Mouse (Mus musculus) R1 (cell line): ENCODE data around the gene Sgms2.
A peak's percentile ranks its signal among the peaks of the same experiment; 100 is the strongest.

ENCODE experiments used
- DNase-seq: peaks from one replicate; pipeline ENCODE4 v3.0.0-alpha.2; 2018; ENCODE audit warnings: low read depth, low spot score

Sgms2 gene

DNA sequence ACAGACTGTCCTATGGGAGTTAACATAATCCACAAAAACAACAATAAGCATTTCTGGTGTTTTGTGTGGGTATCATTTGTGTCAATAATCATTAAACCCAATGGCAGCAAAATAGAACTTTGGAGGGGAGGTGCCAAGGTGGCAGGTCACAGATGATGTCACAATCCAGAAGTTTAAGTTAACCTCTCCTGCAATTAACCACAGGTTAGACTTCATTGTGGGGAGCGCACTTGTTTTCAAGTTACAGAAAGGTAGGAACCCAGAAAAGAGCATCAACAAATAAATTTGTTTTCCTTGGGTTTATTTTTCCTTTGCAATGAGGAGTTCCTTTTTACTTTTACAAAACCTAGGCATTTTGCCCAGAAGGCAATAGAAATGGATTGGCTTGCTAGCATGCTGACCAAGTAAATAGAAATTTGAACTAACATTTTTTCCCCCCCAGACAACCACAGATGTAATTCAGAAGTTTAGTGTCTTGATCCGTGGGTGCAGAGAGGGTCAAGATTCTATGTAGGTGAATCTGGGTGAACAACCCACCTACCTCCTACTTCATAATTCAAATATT lies at the start of gene Sgms2:
Gene Sgms2, minus strand, starts transcription at position 51 of the 565 bp plus-strand sequence.
- DNase-seq: no peak

DNA sequence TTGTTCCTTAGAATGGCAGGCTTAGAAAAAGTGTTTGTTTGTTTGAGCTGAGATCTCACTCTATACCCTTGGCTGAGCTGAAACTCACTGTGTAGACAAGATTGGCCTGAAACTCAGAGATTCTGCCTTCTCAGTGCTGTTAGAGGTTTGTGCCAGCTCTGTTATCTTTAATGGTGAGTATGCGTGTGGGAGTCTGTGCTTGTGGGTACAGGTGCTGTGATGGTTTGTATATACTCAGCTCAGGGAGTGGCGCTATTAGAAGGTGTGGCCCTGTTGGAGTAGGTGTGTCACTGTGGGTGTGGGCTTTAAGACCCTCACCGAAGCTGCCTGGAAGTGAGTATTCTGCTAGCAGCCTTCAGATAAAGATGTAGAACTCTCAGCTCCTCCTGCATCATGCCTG lies 34.0 kb upstream of the Sgms2 start:
- DNase-seq: no peak

DNA sequence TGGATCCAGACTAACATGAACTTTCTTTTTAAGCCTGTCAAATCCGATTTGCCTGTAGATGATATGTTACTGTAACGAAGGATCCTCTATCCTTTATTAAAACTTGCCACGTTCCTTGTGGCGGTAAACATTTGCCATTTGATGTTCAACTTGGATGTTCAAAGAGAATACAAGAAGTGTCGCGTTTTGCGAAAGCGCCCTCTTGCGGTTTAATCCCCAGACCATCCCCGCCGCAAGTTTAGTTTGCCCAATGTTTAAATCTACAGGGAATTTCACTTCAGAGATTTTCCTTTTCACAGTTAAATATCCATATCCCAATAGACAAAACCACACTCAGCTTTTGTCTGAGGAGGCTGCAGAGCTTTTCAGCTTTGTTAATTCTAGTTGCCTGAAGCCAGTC lies 33.6 kb upstream of the Sgms2 start:
- DNase-seq: peak; percentile 49

DNA sequence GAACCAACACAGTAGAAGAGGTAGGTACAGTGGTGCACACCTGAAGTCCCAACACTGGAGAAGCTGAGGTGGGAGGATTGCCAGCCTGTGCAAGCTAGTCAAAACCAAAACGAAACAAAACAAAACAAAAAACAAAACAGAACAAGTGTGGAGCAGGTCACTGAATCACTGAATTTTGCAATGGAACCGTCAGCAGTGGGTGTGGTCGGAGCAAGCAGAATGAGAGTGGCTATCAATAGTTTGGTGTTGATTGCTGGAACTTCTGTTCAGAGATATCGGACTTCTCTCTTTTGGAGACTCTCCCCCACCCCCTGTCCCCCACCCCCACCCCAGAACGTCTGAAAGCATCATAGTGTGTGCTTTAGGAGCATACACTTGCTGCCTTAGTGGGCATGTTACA lies 33.0 kb upstream of the Sgms2 start:
- no peak for DNase-seq

DNA sequence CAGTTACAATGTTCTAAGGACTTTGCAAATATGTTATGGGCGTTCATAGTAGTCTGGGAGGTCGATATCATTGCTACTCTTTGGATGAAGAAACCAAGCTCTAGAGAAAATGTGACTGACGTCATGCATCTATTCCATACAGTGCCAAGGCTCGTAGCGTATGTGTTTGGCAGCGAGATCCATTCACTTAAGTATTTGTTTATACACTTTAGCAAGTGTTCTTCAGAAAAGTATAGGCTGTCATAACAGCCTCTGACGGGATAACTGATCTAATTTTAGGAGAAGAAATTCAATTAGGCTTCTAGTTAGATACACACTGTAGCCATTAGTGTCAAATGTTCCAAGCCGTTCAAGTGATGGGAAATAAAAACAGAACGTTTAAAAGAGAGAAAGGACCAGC lies 32.5 kb upstream of the Sgms2 start:
- DNase-seq: no peak

DNA sequence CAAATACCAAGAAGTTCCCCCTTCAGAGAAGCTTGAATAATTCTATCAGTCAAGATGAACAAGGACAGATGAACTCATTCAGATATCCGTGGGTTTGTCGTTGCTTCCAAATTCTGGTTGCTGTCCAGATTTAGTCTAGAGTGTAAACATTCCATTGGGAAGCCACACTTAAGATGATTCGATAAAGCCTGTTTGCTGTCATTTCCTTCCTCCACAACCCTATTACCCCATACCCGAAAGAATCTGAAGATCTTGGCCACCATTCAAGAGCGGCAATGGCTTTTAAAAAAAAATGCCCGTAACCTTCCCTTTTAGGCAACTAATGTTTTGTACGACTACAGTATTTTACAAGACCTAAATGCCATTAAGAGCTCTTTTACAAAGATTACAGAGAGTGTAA lies 31.0 kb upstream of the Sgms2 start:
- no peak for DNase-seq

DNA sequence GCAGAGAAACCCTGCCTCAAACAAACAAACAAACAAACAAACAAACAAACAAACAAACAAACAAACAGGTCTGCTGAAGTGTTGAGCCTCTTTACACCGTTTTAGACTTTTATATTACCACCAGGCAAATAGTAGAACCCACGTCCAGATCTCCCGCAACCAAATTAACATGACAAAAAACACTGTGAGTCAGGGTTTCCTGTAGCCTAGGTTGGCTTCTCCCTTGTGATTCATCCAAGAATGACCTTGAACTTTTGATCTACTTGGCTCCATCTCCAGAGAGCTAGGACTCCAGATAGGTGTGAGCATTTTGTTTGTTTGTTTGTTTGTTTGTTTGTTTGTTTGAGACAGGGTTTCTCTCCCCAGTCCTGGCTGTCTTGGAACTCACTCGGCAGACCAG lies 30.0 kb upstream of the Sgms2 start:
- peak; percentile 91 for DNase-seq

DNA sequence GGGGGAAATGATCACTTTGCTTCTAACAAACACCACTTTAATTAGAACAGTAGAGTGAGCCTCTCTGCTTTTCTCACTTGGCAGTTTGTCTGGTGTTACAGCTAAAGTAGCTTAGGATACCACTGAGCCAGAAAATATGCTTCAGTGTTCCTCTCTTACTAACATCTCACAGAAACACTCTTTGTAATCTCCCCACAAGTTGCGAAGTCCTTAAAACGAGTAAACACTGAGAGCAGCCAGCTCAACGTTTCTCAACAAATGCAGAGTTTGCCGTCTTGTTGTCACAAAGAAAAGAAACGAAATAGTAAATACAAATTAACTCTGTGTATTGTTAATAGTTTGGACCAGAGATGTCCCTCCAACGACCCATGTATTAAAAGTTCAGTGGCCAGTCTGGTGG lies 26.5 kb upstream of the Sgms2 start:
- DNase-seq: no peak

DNA sequence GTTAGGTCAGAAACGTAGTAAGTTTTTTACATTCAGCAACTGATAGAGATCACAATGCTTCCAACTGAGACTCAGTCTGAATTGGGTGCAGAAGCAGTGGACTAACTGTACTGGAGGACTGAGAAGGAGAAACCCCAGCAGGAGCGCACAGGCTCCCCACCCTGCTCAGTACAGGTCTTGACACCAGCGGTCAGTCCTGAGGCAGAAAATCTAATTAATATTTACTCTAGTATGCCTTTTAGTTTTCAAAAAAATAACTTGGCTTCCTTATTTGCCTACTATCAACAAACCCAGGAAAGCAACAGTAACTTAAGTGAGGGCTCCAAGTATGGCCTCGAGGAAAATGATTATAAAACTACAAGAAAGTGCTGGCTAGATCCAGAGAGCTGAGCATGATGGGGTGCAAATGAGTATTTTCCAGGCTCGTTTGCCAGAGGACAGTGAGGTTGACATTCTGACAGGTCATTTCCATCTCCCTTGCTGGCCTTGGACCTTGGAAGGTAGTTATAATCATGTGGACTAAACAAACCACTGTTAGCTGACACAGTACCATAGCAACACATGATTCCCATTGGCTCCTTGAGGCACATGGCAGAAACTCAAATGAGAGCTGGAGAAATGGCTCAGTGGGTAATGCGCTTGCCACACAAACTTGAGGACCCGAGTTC lies 25.3 kb upstream of the Sgms2 start:
- DNase-seq: no peak

DNA sequence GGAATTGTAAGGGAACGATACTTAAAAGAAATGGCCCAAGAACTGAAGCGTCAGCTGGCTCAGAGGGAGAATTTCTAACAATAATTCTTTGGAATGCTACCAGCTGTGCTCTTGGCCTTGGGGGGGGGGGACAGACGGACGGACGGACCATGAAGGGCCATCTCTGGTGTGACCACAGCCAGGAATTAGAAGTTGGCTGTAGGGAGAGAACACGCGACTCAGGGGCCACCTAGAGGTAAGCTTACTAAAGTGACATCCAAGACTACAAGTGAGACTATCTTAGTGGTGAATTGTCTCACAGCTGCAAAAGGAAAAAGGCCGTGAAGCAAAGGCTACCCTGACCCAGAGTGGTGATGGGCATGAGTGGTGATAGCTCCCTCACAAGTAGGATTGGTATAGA lies 20.4 kb upstream of the Sgms2 start:
- DNase-seq: no peak

DNA sequence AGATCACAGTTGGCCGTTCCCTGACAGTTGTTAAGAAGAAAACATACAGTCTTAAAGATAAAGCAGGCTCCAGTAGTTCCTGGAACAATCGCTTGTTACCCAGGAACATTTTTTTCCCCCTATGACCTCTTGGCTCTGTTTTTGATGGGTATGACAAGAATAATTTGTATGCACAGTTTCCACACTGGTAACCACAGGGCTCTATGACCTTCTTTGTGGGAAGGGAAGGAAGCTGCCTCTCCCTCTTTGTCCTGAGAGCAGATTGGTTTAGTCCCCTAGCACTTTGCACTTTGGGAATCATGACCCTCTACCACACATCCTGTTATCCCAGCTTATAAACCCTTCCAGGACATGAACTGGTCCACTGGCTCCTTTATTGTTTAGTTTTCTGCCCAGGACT lies 16.8 kb upstream of the Sgms2 start:
- DNase-seq: no peak

DNA sequence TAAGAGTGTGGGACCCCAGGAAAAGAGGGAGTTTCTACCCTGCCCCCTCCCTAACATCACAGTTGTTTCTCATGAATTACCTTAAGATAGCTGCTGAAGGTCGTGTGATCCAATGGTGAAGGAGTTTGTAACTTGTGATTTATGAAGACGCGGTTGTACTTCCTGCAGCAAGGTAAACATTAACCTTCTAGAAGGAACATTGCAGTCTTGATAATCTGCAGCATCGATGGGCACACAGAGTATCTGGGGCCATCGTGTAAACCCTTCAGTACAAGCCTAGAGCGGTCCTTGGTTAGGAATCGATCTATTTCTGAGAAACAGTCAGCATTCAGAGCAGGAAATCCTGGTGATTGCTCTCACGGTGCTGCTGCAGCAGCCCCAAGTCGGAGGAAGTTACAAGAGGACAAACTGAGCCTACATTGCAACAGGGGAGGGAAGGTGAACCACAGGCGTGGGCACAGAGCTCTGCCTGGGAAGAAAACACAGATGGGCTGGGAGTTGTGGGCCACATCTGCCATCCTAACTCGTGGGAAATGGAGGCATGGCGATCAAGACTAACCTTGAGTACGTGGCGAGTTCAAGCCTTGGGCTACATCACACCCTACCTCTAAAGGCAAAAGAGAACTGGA lies 13.5 kb upstream of the Sgms2 start:
- no peak for DNase-seq

DNA sequence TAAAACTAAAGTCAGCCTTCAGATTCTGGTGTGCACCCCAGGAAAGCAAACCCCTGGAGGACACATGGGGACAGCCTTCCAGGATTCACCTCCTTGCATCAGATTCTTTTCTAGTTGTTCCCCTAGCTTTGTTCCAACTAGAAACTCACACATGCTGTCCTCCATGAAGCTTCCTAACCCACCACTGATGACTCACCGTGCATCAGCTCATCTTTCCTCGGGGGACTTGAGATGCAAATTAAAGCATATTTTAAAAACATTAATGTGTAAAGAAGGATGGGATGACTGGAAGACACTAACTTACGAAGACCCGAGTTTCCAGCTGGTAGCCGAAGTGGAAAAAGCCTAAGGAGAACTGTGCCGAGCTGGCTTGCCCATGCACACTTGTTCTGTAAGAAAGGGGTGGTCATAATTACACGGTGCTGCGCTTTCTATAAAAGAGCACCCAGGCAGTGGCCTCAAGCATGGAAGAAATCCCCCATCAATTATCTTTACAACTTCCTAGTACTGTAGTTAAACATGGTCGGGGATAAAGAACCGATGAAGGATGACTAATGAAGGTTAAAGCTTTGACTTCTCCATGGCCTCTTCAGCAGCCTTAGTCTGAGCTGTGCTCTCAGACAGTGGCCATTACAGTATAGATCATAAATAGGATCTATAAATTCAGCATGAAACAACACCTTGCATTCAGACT lies 10.6 kb upstream of the Sgms2 start:
- no peak for DNase-seq

DNA sequence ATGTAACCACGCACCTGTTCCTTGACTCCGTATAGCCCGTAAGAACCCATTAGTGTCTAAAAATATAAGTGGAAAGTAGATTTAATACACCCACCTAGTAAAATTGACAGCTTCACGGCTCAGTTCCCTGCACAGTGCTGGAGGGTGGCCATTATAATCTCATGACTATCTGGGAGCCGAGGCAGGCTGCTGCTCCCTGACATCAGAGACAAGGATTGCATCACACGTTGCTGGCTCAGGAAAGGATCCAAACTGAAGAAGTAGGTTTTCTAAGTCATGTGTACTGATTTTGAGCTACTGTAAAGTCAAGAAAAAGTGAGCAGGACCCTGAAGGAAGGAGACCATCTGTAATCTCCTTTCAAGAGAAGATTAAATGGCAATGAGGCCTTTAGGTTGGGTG lies 8.4 kb upstream of the Sgms2 start:
- DNase-seq: no peak

DNA sequence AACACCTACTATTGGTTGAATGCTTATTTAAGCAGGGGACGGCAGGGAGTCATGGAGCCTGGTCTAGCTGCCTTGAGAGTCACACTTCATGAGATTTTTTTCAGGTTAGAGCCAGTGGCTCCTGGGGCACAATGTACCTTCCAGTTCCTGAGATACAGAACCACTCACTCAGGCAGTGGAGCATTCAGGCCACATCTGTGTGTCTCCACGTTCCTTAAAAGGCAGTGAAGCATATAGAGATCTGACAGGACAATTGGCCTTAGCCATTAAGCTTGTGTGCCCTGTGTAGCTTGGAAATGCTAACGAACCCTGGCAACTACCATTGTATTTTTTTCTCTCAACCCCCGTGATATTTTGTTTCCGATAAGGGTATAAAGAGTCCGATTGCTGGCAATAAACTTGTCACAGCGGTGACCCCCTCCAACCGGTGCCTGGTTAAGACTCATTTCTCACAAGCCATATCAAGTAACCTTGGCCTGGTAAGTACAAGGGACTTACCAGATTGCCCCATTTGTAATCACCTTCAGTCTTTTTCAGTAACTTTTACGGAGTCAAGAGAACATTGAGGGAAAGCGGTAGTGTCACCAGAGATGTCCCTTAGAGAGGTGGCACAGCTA lies 5.4 kb upstream of the Sgms2 start:
- DNase-seq: no peak

DNA sequence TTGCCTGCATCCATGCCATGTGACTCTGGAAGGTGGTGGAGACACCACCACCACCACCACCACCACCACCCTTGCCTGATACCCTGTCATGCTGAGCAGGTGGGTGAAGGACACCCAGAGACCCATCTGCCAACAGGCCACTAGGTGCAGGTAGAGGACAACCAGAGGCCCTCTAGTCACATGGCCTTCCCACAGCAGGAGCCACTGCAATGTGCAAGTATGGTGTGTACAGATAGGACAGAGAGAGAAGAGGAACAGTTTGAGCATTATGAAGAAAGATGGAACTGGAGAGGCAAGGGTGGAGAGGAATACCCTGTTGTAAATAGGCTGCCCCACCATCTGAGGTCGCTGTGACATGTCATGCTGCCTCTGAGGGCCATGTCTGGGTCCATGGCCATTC lies 3.9 kb upstream of the Sgms2 start:
- no peak for DNase-seq

DNA sequence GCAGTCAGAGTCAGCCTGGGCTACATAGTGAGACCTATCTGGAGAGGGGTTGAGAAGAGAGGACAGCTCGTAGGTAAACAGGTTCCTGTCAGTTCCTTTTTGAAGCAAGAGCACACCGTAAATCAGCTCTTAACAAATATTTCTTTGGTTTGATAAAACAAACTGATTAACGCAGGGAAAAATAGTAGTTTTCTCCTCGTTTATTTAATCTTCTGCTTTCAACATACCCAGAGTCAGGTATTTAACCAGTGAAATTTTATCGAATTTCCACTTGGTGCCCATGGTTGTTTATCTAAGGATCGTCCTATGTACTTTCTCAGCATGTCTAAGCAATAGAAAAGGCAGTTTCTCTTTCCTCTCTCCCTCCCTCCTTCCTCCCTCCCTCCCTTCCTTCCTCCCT lies 2.0 kb upstream of the Sgms2 start:
- DNase-seq: no peak

DNA sequence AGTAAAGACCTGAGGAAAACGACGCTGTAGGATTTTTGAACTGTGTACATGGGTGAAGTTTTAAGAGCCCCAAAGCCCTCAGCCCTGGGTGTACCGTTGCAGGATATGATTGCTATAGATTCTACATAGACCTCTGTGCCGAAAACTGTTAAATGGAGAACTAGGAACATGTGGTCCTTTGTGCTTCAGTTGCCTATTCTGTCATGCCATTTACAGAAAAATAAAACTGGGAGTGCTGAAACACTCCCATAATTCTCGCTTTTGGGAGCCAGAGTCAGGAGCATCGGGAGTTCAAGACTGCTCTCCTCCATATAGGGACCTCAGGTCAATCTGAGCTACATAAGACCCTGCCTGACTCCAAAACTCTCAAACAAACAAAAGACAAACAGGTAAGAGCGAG lies 769 bp upstream of the Sgms2 start:
- no peak for DNase-seq

DNA sequence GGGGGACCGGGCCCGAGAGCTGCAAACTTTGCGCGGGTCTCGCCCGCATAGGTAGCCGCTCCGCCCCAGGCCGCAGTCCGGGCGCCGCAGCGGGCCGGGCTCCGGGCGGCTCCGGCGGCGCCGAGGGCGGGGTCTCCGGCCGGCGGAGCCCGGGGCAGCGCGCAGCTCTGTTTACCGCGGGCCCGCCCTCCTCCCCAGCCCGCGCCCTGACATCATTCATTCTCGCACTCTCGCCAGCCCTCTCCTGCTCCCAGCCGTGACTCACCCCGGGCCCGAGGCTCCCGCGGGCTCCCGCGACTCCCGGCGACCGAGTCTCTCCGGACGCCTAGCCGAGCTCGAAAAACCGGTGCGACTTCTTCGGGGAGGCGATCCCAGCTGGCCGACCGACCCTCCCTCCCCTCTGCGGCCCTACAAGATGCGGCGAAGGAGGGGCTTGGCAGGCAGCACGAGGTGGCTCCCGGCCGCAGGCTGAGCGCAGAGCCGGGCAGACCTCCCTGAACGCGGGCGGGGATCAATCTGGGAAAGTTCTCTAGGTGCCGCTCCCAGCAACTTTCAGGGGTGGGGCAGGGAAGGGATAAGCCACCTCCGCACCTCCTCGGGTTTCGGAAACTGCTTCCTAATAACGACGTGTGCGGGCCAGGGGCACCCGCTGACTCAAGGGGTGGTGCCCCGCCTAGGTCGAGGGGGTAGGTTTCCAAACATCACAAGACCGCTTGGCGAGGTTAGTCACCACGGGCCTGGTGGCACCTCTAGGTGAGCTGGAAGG lies 885 bp downstream of the Sgms2 start:
- DNase-seq: peak; percentile 79

DNA sequence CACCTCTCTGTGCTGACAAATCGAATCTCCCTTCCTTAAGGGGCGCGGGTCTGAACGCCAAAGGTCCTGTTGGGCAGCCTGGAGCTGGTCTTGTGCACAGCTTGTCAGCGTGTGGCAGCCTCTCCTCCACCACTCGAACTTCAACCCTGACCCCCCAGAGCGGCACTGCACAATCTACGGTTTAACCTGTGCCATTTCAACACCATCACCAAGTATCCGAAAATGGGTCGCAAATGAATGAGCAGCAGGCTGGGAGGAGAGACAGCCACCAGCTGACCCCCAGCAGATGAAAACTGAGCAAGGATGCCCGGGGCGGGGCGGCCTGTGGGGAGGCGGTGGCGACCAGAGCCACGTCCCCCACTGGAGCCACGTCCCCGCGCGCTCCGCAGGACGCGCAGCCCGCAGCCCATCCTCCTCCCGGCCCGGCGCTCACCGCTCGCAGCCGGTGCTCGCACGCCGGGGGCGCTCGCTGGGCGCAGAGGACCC lies 1.5 kb downstream of the Sgms2 start:
- peak; percentile 60 for DNase-seq

DNA sequence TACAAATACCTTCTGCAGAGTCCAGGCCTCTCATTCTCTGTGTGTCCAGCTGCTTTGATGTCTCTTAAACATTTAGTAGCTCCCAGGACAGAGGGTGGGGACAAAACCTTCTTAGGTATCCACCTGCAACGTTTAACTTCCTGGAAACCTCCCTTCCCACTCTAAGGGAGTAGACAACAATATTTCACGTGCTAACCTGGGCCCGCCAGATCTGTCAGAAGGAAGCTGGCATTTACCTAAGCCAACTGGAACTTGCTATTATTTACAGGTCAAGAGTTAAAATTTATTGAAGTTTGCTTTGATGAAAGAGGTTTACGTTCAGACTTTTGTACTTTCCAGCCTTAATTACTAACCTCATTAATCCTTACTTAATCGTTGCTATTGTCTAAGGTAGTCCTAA lies 2.2 kb downstream of the Sgms2 start:
- DNase-seq: no peak

DNA sequence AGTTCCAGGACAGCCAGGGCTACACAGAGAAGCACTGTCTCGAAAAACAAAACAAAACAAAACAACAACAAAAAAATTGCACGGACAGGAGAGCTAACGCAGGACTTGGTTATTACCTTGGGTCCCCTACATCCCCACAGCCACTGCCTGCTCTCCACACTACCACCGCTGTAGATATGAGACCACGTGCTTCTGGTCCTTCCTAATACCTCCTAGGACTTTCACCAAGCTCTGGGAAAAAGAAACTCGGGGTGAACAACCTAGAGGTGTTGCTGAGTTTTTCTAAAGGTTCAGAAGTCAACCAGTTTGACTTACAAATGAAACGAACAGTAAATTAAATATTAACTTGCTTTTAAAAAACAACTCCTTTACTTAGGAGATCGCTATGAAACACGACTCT lies 2.8 kb downstream of the Sgms2 start:
- no peak for DNase-seq
